Mouse (Mus musculus) liver, embryonic 11.5 days (tissue): ENCODE measurements around the gene Agtpbp1. TPM values are rescaled to one million over a fixed set of nuclear protein-coding genes. Genes with fewer than 3 reads are reported as not detected.

ENCODE experiments used
- ATAC-seq: fragments of 200-750 bp; cut with Nextera tagmentation; replicated peaks from 2 replicates; pipeline ENCODE4 v1.8.0; 2017; ENCODE audit warnings: moderate number of reproducible peaks, mild to moderate bottlenecking, moderate TSS enrichment, moderate library complexity; ENCODE audit not compliant: low FRiP score
- DNase-seq: peaks from one replicate; pipeline ENCODE4 v3.0.0-alpha.2; 2017; ENCODE audit warnings: low spot score
- H3K27ac ChIP-seq: fragments of 300-500 bp; sonication (generic); 2 replicates; pipeline ENCODE4 v1.5.1; 2014; ENCODE audit warnings: mild to moderate bottlenecking, low read depth, low read length, control low read depth
- H3K27me3 ChIP-seq: fragments of 300-500 bp; sonication (generic); replicated peaks from 2 replicates; pipeline ENCODE4 v1.6.1; 2014; ENCODE audit warnings: low read length, mixed read lengths; ENCODE audit not compliant: control insufficient read depth, insufficient read depth
- H3K36me3 ChIP-seq: fragments of 300-500 bp; sonication (generic); 2 replicates; pipeline ENCODE4 v1.6.1; 2014; ENCODE audit warnings: mild to moderate bottlenecking, low read length, moderate library complexity, mixed read lengths; ENCODE audit not compliant: control insufficient read depth, insufficient read depth
- H3K4me1 ChIP-seq: fragments of 300-500 bp; sonication (generic); replicated peaks from 2 replicates; pipeline ENCODE4 v1.6.1; 2014; ENCODE audit warnings: low read length, mixed read lengths; ENCODE audit not compliant: control insufficient read depth, insufficient read depth
- H3K4me2 ChIP-seq: fragments of 300-500 bp; sonication (generic); 2 replicates; pipeline ENCODE4 v1.6.1; 2014; ENCODE audit warnings: mild to moderate bottlenecking, control low read depth, moderate library complexity
- H3K4me3 ChIP-seq: fragments of 300-500 bp; sonication (generic); 2 replicates; pipeline ENCODE4 v1.5.1; 2014; ENCODE audit warnings: low read depth, low read length, control low read depth
- H3K9ac ChIP-seq: fragments of 300-500 bp; sonication (generic); 2 replicates; pipeline ENCODE4 v1.6.1; 2014; ENCODE audit warnings: low read depth, low read length, control low read depth
- H3K9me3 ChIP-seq: fragments of 300-500 bp; sonication (generic); 2 replicates; pipeline ENCODE4 v1.6.1; 2016; ENCODE audit warnings: low read length, inconsistent platforms, mixed read lengths; ENCODE audit not compliant: control insufficient read depth
- WGBS: fragments of 180-500 bp; shearing (Covaris S2); extraction: QIAGEN DNeasy Blood & Tissue Kit; methylation state at CpG from one replicate; pipeline ENCODE4 v1.1.7; 2014; 5-methylcytosine and 5-hydroxymethylcytosine counted together
- polyA plus RNA-seq: library from polyadenylated mRNA; unstranded; fragments of >200 nt; fragmentation: Nextera tagmentation; extraction: Ambion mirVana; gene quantifications from 2 replicates; pipeline ENCODE4 v1.2.1, GENCODE M21; 2014

Gene Agtpbp1
- polyA plus RNA-seq, 1 experiment from 2014 or later = 15.6 TPM

GRCm38 (mm10) chr13:59467591-59467990, 117.4 kb downstream of the Agtpbp1 start:
- H3K9me3 ChIP-seq = no peaks in the 10 kb centered on the region
- no peaks in the 10 kb centered on the region for H3K27me3 ChIP-seq
- DNase-seq (no peak), ATAC-seq (no peak)
- H3K4me1 ChIP-seq = no peaks in the 10 kb centered on the region
- H3K27ac ChIP-seq = no peak overlapping the region
- H3K36me3 ChIP-seq = peaks cover 3% of the 10 kb centered on the region; the same call in 1 of the 2 replicates
- H3K4me2 ChIP-seq = no peak overlapping the region
- no peak overlapping the region for H3K9ac ChIP-seq
- WGBS = 82% methylated on average over 3 of the region's 3 CpGs
- no peak overlapping the region for H3K4me3 ChIP-seq

- Histone ChIP-seq H3K4me3 (no peak overlapping the region), H3K4me1 (no peaks in the 10 kb centered on the region), H3K9me3 (no peaks in the 10 kb centered on the region), H3K27ac (no peak overlapping the region), H3K4me2 (no peak overlapping the region), H3K9ac (no peak overlapping the region), H3K27me3 (no peaks in the 10 kb centered on the region), H3K36me3 (peaks cover 3% of the 10 kb centered on the region; the same call in 1 of the 2 replicates)
- WGBS = 83% methylated on average over 3 of the region's 3 CpGs
- ATAC-seq = no peak
- no peak for DNase-seq
Measured at GRCm38 (mm10) chr13:59460958-59461357, 124.1 kb downstream of the Agtpbp1 start.

GRCm38 (mm10) chr13:59456203-59456602, 128.8 kb downstream of the Agtpbp1 start:
- Histone ChIP-seq H3K9ac (no peak overlapping the region), H3K36me3 (no peaks in the 10 kb centered on the region), H3K4me1 (no peaks in the 10 kb centered on the region; the same call in 1 of the 2 replicates), H3K4me2 (no peak overlapping the region), H3K4me3 (no peak overlapping the region), H3K27ac (no peak overlapping the region), H3K27me3 (no peaks in the 10 kb centered on the region), H3K9me3 (no peaks in the 10 kb centered on the region)
- no peak for ATAC-seq
- DNase-seq = no peak
- 84% methylated on average over 1 of the region's 1 CpGs for WGBS

GRCm38 (mm10) chr13:59454001-59454785, 130.8 kb downstream of the Agtpbp1 start:
- no peak for ATAC-seq
- 91% methylated on average over 11 of the region's 11 CpGs for WGBS

GRCm38 (mm10) chr13:59453582-59453981, 131.4 kb downstream of the Agtpbp1 start:
- Histone ChIP-seq H3K27me3 (no peaks in the 10 kb centered on the region), H3K4me2 (no peak overlapping the region), H3K4me1 (no peaks in the 10 kb centered on the region; the same call in 1 of the 2 replicates), H3K36me3 (no peaks in the 10 kb centered on the region), H3K27ac (no peak overlapping the region), H3K9me3 (no peaks in the 10 kb centered on the region), H3K9ac (no peak overlapping the region), H3K4me3 (no peak overlapping the region)
- no peak for DNase-seq
- WGBS = 77% methylated on average over 6 of the region's 6 CpGs
- no peak for ATAC-seq

More at GRCm38 (mm10) chr13:59454001-59454785, 130.8 kb downstream of the Agtpbp1 start:
- no peak for DNase-seq
- H3K36me3 ChIP-seq = no peaks in the 10 kb centered on the region
- H3K9ac ChIP-seq = no peak overlapping the region
- H3K9me3 ChIP-seq = no peaks in the 10 kb centered on the region
- no peak overlapping the region for H3K27ac ChIP-seq
- H3K4me3 ChIP-seq = no peak overlapping the region
- H3K4me1 ChIP-seq = no peaks in the 10 kb centered on the region; the same call in 1 of the 2 replicates
- H3K4me2 ChIP-seq = no peak overlapping the region
- H3K27me3 ChIP-seq = no peaks in the 10 kb centered on the region

GRCm38 (mm10) chr13:59453045-59453444, 132.0 kb downstream of the Agtpbp1 start:
- Histone ChIP-seq H3K27me3 (no peaks in the 10 kb centered on the region), H3K9me3 (no peaks in the 10 kb centered on the region), H3K4me1 (no peaks in the 10 kb centered on the region; the same call in 1 of the 2 replicates), H3K27ac (no peak overlapping the region), H3K4me3 (no peak overlapping the region), H3K36me3 (no peaks in the 10 kb centered on the region), H3K4me2 (no peak overlapping the region), H3K9ac (no peak overlapping the region)
- 78% methylated on average over 2 of the region's 2 CpGs for WGBS
- no peak for DNase-seq
- no peak for ATAC-seq

GRCm38 (mm10) chr13:59450840-59451239, 134.2 kb downstream of the Agtpbp1 start:
- Histone ChIP-seq H3K27ac (no peak overlapping the region), H3K27me3 (no peaks in the 10 kb centered on the region), H3K9ac (no peak overlapping the region), H3K36me3 (no peaks in the 10 kb centered on the region), H3K4me3 (no peak overlapping the region), H3K9me3 (no peaks in the 10 kb centered on the region), H3K4me2 (no peak overlapping the region), H3K4me1 (no peaks in the 10 kb centered on the region; the same call in 1 of the 2 replicates)
- WGBS = 92% methylated on average over 10 of the region's 10 CpGs
- ATAC-seq (no peak), DNase-seq (no peak)

- no peaks in the 10 kb centered on the region for H3K9me3 ChIP-seq
- no peaks in the 10 kb centered on the region for H3K27me3 ChIP-seq
- no peak overlapping the region for H3K27ac ChIP-seq
- WGBS = 71% methylated on average over 7 of the region's 7 CpGs
- DNase-seq (no peak), ATAC-seq (no peak)
- no peak overlapping the region for H3K9ac ChIP-seq
- H3K4me1 ChIP-seq = no peaks in the 10 kb centered on the region
- no peak overlapping the region for H3K4me2 ChIP-seq
- no peak overlapping the region for H3K4me3 ChIP-seq
- H3K36me3 ChIP-seq = no peaks in the 10 kb centered on the region
Measured at GRCm38 (mm10) chr13:59447130-59447529, 137.9 kb downstream of the Agtpbp1 start.

- no peak for DNase-seq
- no peaks in the 10 kb centered on the region for H3K9me3 ChIP-seq
- no peak overlapping the region for H3K9ac ChIP-seq
- H3K4me1 ChIP-seq = no peaks in the 10 kb centered on the region
- no peaks in the 10 kb centered on the region for H3K27me3 ChIP-seq
- no peaks in the 10 kb centered on the region for H3K36me3 ChIP-seq
- WGBS = 82% methylated on average over 5 of the region's 5 CpGs
- no peak for ATAC-seq
- H3K4me2 ChIP-seq = no peak overlapping the region
- no peak overlapping the region for H3K27ac ChIP-seq
- no peak overlapping the region for H3K4me3 ChIP-seq
Measured at GRCm38 (mm10) chr13:59445179-59445578, 139.8 kb downstream of the Agtpbp1 start.
